Mouse (Mus musculus): Measurements from ENCODE around the gene Ttc28.
A peak's percentile ranks its signal among the peaks of the same experiment; 100 is the strongest.
"Not testable (repeated sequence)": the region's sequence is repeated elsewhere in the genome, so short reads cannot be mapped to it uniquely, and the experiment has no call there.

The Ttc28 gene

DNA sequence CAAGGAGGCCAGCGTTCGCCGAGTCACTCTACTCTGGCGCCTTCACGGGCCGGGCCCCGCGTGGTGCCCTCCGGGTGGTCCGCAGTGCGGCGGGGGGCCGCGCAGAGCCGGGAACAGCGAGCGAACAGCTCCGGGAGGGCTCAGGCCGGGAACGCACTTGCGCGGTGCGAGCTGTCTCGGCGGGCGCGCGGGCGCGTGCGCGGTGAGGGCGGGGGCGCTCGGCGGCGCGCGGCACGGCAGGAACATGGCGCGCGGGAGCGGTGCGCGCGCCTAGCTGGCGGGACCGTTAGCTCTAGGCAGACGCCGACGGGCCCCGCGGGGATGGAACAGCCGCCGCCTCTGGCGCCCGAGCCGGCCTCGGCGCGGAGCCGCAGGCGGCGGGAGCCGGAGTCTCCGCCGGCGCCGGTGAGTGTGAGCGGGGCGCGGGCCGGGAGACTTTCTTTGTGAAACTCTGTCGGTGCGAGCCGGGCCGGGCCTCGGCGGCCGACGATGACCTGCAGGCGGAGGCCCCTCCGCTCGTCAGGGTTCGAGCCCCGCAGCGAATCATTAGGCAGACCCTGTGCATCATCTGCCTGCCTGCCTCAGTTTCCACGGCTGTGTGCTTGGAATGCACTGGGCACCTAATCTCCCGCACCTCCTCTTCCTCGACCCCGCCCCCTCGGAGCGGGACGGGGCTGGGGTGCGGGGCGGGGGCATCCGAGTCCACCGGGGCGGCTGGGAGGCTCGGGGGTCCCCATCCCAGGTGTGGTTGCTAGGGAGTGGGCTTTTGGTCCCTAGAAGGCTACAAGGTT lies at the start of gene Ttc28:
Gene Ttc28 (plus strand): TSS at position 220 of the 791 bp plus-strand sequence.
- DNase-seq: peak; percentile 94

DNA sequence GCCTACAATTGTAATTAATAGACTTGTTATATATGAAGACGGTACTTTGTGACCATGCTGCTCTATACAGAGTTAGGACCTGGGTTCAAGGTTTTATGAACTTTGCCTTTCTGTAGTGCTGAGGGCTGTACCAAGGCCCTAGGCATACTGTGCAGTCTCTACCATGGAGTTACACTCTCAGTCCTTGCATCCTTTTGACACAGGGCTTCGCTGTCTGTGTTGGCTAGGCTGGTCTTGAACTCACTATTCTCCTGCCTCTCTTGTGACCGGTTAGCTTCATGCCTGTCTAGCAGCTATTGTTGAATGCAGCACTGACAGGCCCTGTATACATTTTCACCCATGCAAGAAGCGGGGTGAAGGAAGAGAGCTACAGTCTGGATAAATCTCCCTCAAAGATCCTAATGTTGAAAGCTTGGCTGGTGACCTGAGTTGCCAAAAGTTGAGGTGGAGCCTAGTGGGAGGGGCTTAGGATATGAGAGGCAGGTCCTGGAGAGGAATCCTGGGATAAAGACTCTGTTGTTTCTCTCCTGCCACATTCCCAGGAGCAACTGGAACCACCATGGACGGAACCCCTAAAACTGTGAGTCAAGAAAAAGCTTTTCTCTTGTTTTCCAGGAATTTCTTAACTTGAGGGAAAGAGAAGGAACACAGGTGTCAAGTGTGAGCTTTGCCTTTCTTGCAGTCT lies 48.4 kb upstream of the Ttc28 start:
- no peak for DNase-seq

DNA sequence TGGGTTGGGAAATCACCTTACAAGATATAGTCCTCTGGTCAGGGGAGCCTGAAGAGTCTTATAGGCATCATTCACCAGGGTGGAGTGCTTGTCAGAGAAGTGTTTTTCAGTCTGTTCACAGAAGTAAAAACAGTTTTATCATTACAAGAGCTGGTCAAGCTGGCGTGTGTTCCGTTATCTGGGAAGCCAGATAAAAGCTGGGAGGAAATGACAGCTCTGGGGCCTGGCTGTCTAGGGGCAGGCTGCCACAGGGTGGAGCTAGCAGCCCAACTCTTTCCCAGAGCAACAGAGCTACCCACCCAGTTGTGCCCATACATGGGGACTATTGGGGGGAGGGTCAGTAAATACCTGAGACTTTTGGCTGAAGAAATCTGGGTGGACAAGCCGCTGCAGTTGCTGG lies 43.6 kb upstream of the Ttc28 start:
- peak; percentile 78 for DNase-seq

DNA sequence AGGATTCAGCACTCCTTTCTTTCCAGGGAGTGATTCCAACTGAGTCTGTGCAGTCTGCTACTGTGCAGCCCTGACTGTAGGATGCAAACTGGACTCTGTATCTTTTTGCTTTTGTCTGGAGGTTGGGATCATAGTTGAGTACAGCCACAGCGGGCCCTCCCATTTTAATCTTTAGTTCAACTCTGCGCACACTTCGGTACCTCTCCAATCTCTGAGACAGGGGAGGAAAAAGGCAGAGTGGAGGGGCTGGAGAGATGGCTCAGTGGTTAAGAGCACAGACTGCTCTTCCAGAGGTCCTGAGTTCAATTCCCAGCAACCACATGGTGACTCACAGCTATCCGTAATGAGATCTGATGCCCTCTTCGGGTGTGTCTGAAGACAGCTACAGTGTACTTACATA lies 41.6 kb upstream of the Ttc28 start:
- not testable (repeated sequence) for DNase-seq

DNA sequence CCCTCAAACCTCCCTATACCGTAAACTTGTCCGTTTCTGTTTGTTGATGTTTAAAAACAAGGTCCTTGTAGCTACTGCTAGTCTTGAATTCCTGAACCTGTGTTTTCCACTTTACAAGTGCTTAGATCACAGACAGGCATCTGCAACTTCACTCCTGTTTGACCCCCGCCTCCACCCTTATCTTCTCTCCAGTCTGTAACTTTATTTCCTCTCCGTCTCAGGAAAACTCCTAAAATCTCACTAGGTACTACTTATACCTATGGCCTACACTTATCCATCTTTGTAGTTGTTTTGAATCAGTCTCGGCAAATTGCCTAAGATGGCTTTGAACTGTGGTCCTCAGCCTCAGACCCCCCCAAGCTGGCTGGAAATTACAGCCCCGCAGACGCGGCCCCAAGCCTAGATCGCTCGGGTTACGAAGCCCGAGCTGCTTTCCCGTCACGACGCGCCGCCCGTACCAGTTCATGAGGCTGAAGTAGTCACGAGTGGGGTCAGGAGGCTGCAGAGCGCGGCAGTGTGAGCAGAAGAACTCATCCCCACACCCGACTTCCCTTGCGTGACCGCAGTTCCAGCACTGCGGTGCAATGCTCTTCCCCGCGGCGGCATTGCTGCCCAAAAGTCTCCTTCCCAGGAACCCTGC lies 40.4 kb upstream of the Ttc28 start:
- DNase-seq: no peak

DNA sequence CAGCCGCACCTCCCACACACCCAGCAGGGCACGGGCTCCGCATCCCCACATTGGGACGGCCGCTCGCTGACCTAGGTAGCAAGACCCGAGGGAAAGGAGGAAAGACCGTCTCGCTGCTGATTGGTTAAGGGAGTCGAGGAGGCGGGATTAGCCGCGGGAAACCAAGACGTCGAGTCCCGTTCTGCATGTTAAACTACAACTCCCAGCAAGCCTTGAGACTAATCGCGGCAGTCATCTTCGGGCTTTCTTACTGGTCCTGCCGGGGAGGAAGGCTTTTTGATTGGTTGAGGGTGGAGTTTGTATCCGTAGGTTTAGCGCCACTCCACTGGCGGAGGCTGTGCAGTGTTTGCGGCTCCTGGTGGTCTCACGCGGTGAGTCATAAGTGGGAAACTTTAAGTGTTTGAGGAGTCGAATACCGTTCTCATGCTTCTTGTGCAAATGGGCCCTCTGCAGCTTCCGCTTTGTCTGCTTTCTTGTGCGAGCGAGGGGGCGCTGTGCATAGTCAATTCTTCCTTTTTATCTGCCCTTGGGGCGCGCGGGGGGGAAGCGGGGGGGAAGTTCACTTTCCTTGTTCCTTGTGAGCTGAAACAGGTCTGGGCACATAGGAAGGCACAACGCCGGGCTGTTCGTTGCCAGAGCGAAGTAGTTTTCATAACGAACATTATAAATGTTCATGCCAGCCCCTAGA lies 39.8 kb upstream of the Ttc28 start, which contains the start of the genes Hscb and Chek2:
Gene Hscb (minus strand): TSS at position 100 of the 688 bp plus-strand sequence.
Gene Chek2 (plus strand): TSS at position 302 of the 688 bp plus-strand sequence.
- peak; percentile 98 for DNase-seq

DNA sequence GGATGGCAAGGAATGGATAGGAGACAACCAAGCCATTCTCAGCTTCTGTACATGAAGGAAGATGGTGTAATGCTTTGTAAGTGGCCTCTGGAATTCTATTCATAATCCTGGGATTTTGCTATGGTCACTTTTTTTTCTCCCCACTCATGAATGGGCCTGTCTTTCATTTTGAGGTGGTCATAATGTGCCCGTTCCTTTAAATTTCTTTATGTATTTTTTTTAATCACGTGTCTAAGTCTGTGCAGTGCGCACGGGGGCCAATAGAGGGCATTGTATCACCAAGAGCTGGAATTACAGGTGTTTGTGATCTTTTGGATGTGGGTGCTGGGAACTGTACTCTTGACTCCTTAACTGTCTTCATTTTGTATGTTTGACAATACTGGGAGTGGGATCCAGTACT lies 39.1 kb upstream of the Ttc28 start:
- peak; percentile 61 for DNase-seq

DNA sequence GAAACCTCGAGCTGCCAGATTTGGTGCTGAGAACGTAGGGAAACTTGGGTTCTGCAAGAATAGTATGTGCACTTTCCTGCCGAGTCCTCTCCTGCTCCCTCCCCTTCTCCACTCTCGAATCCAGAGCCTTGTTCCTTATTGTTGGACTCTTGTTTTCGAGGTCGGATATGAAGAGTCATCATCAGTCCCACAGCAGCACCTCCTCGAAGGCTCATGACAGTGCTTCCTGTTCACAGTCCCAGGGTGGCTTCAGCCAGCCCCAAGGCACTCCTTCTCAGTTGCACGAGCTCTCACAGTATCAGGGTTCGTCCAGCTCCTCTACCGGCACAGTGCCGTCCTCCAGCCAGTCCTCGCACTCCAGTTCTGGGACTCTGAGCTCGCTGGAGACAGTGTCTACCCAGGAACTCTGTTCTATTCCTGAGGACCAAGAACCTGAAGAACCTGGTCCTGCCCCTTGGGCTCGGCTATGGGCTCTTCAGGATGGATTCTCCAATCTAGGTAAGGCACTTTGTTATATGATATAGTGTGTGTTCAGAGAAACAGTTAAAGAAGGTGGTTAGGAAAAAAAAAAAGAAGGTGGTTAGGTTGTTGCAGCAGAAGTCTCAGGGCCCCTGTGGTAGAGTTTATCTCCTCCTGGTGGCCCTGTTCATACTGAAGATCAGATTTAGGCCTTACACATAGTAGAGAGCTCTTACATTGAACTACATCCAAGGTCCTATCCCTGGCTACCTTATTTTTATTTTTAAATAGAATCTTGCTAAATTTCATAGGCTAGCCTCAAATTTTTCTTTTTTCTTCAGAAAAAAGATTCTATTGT lies 38.3 kb upstream of the Ttc28 start:
- DNase-seq: no peak

DNA sequence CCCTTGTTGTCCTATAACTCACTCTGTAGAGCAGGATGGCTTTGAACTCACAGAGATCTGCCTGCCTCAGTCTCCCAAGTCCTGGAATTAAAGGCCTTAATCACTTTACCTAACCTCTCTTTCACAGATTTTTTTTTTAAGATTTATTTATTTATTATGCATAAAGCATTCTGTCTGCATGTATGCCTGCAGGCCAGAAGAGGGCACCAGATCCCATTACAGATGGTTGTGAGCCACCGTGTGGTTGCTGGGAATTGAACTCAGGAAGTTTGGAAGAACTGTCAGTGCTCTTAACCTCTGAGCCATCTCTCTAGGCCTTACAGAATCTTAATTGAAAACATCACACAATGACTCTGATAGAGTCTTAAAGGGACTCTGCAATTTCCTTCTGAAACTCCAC lies 26.6 kb upstream of the Ttc28 start:
- DNase-seq: no peak

DNA sequence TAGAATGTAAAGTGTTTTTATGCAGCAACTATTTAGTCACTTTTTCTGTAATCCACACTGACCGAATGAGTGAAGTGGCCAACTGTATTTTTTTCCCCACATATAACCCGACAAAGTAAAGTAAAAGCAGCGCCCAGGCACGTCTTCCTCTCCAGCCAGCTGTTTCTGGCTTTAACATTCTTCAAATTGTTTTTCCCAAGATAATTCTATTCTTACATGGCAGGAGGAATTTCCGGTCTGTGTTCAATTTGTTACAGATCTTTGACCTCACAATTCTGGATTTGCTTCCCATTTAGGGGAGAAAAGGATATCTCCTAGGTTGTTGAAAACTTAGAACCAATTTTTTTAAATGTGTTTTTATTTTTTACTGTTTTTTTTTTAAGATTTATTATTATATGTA lies 22.5 kb upstream of the Ttc28 start:
- DNase-seq: peak; percentile 39

DNA sequence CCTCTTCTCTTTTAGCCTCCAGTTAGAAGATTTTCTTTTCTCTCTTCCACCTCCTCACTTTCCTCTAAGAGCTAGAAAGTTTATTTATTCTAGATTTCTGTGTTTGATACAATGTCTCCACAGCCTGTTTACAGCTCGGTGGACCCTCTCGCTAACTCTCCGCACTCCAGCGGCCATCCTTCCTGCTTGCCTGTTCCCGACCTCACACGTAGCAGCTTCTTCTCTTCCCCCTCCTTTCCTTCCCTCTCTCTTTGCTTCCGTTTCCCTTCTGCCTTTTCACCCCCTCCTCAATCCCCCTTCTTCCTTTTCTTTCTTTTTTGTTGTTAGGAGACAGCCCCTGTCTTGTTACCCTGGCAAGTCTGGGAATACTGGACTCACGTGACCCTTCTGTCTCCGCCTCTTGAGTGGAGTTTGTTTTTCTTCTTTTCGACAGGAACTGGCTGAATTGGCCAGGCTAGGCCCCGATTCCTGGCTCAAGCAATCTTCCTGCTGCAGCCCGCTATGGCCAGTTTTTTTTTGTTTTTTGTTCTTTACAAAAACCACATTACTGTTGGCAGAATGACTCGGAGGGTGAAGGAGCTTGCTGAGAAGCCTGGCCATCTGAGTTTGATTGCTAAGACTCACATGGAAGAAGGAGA lies 20.5 kb upstream of the Ttc28 start:
- DNase-seq: peak; percentile 80

DNA sequence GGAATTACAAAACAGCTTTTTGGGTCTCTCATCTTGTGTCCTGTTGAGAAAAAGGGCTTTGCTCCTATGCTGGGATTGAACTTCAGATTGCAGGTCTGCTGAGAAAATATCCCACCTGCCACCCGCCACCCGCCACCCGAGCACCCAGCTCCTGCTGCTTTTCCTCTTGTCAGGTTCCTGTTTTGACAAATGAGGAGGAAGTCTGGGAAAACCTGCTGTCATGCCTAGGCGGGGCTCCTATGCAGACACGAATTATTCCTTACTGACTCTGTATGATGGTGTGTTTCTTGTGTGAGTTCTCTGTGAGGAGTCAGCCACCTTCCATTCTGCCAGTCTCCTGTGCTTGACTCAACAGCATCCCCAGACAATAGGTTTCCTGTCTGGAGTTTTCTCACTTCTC lies 19.2 kb upstream of the Ttc28 start:
- no peak for DNase-seq

DNA sequence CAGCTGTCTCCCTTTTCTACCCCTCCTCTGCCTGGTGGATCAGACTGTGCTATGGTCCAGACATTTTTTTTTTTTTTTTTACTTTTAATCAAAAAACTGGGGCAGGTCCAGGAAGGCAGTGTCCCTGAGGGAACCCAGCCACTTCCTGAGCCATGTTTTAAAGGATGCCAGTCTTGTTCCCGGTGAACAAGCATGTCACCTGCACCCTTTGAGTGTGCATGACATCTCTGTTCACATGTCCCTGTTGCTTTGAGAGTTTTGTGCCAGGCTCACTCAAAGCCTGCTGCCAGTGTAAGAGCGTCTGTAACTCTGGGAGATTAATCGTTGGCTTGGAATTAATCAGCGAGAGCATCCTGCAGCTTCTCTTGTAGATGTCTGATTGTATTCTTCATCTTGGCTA lies 11.1 kb upstream of the Ttc28 start:
- no peak for DNase-seq

DNA sequence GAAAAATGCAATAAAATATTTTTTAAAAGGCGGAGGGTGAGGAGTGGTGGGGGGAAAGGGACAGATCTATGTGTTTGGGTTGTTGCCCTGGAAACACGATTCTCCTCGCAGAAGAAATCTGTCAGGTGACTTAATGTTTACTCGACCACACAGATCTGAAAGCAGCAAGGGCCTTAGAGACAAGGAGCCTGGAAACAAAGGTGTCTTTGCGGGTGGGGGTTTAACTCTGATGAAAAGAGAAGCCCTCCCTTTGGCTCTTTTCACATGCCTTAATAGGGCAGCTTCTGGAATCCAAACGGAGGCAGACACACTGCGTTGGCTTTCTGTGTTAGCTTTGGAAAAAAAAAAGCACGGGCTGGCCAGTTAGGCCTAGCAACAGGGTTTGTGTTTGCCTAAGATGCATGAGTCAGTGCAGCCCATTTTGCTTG lies 10.3 kb upstream of the Ttc28 start:
- no peak for DNase-seq

DNA sequence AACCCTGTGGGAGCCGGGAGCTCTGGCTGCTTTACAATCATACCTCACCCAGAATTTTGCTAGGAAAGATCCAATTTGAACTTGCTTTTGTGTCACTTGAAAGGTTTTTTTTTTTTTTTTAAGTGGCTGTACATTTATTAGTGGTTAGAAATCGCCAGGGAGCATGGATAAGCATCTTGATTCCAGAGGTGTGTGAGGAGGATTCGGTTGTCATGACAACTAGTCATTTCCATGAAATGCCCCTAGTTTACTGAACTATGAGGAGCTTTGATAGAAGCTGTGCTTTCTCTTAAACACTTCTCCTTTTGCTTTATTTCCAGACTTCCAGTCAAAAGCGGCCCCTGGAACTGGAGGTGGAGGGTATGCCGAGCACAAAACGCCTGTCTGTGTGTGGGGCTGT lies 6.4 kb upstream of the Ttc28 start:
- no peak for DNase-seq

DNA sequence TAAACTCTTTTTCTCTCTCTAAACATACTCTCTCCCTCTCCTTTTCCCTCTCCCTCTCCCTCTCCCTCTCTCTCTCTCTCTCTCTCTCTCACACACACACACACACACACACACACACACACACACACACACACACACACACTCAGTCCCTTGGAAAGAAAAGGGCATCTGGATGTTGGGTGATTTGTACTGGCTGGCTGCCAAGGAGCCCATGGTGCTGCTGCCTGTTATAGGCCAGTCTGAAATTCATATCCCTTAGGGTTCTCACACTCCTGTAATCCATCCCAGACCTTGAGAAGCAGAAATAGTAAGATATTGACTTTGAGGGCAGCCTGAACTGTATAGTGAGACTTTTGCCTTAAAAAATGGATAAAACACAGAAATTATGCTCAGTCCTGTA lies 4.9 kb upstream of the Ttc28 start:
- DNase-seq: peak; percentile 35

DNA sequence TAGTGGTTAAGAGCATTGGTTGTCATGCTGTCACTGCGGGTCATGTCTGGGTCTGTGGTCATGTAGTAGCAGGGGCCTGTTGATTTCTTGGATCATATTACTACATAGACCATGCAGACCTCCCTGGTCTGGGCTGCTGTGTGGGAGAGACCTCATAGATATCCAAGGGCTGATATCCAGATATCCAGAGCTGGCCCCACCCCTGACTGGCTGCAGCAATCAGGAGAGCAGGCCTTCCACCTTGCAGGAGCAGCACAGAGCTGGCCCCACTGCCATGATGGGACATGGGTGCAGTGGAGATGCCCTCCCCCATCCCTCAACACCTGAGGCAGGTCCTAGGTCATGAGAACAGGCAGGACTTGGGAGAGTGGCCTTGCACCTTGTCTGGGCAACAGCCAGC lies 4.3 kb upstream of the Ttc28 start:
- DNase-seq: no peak

DNA sequence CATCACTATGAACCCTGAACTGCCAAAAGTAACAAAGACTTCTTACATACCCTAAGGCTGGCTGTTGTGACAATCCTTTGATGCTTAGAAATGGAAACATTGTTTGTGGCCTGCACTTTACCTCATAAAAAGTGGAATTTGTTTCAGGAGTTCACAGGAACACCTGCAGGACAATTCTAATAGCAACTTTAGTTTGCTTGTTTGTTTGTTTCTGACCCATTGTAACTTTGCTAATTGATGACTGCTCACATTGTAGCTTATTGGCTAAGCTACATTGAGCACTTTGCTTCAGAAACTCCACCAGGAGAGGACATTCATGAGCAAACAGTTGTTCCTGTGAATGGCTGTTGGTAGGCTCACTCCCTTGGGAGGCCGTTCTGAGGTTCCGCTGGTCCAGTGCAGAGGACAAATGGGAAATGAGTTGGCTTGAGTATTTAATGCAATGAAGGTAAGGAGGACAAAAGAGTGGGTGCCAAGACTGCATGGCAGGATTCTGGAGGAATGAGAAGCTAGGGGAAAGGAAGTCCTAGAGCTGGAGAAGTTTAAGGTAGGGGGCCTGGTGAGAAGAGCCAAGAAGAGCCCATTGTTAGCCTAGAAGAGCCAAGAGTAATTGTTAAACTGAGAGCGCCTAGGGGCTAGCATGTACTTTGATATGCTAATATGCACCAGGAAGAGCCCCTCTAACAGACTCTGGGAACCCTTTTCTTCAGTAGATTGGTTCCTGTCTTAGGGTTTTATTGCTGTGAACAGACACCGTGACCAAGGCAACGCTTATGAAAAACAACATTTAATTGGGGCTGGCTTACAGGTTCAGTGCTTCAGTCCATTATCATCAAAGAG lies 1.7 kb upstream of the Ttc28 start:
- no peak for DNase-seq

DNA sequence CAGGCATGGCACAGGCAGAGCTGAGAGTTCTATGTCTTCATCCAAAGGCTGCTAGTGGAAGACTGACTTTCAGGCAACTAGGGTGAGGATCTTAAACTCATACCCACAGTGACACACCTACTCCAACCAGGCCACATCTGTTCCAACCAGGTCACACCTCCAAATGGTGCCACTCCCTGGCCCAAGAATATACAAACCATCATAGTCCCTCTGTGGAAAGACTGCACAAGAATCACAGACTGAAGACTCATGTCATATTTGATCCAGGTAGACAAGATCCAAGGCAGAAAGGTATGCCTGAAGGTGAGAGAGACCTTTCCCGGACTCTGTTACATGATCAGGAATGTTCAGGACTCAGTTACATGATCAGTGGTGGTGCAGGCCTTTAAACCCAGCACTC lies 1.1 kb upstream of the Ttc28 start:
- DNase-seq: not testable (repeated sequence)

DNA sequence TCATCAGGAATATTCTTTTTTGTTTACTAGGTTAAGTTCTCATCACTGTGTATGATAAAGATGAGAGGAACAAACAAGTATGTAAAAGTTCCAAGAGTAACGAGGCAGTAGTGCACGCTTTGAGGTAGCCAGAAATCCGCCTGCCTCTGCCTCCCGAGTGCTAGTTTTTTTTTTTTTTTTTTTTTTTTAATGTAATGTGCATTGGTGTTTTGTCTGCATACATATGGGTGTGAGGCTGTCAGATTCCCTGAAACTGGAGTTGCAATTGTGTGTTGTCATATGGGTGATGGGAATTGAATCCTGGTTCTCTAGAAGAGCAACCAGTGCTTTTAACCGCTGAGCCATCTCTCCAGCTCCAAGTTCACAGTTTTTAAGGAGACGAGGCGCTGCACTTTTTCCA lies 561 bp upstream of the Ttc28 start:
- no peak for DNase-seq

DNA sequence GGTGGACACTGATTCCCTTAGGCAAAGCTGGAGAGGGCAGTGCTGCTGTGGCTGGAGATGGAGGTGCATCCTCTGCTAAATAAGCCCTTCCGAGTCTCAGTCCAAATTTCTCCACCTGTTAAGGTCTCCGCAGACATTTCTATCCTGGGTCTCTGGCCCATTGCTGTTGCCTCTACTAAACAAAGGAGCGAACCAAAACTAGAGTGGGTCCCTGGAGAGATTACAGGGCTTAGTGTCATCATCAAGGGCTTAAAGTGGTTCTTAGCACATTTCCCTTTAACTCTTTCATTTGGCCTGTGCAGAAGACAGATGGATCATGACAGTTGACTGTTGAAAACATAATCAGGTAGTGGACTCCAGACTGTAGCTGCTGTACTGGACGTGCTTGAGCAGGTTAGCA lies 9.0 kb downstream of the Ttc28 start:
- DNase-seq: no peak

Measured in kidney, postnatal 10 days (tissue).